Mouse (Mus musculus): ENCODE measurements at regions not wholly inside any gene's neighbourhood (a gene's known extent, or its start where the extent isn't known, plus 50 kb on each side); places are given as distances from the start of the nearest gene placed in this dataset.
"Not testable (repeated sequence)": the region's sequence is repeated elsewhere in the genome, so short reads cannot be mapped to it uniquely, and the experiment has no call there.

- DNase-seq = no peak
Measured at GRCm38 (mm10) chr6:37703946-37704345, 166.7 kb upstream of the Trim24 start.

DNA sequence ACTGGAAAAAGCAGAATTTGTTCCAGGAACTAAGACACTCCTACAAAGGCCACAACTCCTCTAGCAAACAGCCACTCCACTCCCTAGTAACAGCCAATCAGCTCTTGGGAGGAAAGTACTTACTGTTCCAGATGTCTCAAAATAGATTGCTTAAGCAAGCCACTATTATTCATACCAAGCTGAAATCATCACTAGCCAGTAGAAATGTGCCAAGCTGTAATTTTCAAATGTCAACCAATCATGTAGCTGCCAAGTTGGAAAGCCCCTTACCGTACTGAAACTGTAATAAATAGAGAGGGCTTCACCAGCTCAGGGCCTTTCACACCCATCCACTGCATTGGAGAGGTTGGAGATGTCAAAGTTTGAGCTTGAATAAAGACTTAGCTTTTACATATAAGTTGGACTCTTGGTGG, 164.9 kb upstream of the Trim24 start:
- no peak for DNase-seq

DNA sequence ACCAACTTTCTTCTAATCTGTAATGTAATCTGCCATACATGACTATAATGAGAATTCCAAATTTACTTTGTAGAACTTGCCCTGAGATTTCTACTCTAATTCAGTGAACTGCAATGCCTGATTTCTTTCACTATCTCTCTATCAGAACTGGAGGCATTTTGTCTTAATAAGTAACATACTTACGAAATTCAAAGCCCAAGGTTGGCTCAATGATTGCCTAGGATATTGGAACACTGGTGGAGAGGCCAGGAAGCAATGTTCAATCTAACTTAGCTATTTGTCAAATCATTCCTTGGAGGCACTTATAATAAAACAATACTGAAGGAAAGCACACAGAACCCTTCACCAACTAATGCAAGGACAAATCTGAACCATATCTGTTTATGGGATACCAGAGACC, 162.9 kb upstream of the Trim24 start:
- not testable (repeated sequence) for DNase-seq

DNA sequence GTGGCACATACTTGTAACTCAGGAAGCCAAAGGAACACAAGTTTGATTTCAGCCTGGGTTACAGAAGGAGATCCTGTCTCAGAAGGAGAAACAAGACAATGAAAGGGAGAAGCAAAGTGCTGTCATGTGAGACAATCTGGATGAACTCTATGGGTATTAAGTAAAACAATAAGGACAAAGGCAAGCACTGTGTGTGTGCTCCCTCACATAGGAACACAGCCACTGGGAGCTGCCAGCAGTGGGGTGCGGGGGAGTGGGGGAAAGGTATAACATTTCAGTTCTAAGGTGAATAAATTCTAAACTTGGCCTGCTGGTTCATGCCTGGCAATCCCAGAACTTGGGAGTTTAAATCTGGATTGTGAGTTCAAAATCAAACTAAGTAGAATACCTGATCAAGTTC, 158.8 kb upstream of the Trim24 start:
- DNase-seq = no peak

DNA sequence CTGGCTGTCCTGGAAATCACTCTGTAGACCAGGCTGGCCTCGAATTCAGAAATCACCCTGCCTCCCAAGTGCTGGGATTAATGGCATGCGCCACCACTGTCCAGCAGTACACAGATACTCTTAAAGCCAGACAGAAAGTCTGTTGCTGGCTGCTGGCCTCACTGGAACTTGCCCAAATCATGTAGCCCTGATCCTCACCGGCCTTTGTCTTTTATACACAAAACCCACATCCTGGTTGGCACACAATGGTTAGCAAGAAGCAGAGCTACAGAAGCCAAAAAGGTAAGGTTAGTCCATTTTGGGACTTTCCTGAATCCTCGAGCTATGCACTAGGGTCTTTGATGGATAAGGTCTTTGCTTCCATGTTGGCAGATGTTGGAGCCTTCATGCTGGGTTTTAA, 157.2 kb upstream of the Trim24 start:
- DNase-seq = no peak

- DNase-seq = no peak
Measured at GRCm38 (mm10) chr6:37714223-37714928, 156.2 kb upstream of the Trim24 start.

- no peak for DNase-seq
Measured at GRCm38 (mm10) chr6:37721736-37722135, 148.9 kb upstream of the Trim24 start.

- peak; percentile 29 for DNase-seq
Measured at GRCm38 (mm10) chr6:37723337-37723736, 147.3 kb upstream of the Trim24 start.

DNA sequence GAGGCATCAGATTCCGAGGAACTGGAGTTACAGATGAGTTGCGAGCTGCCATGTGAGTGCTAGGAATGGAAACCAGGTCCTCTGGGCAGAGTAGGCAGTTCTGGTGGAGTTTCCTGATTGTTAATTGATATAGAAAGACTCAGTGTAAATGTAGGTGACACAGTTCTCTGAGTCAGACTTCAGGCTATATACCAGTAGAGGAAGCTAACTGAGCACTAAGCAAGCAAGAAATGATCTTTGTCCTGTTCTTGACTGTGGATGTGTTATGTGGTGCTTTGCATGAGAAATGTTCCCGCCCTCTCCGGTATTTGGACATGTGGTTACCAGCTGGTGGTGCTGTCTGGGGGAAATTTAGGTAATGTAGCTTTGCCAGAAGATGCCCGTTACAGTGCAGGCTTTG, 146.4 kb upstream of the Trim24 start:
- no peak for DNase-seq

- no peak for DNase-seq
Measured at GRCm38 (mm10) chr6:37728621-37729020, 142.0 kb upstream of the Trim24 start.

- DNase-seq = no peak
Measured at GRCm38 (mm10) chr6:37729165-37729564, 141.4 kb upstream of the Trim24 start.

- DNase-seq = no peak
Measured at GRCm38 (mm10) chr6:37730500-37731239, 139.9 kb upstream of the Trim24 start.

GRCm38 (mm10) chr6:37732385-37732784, 138.2 kb upstream of the Trim24 start:
- DNase-seq = peak; percentile 40

- no peak for DNase-seq
Measured at GRCm38 (mm10) chr6:37735288-37735961, 135.2 kb upstream of the Trim24 start.

GRCm38 (mm10) chr6:37735962-37736297, 134.7 kb upstream of the Trim24 start:
- no peak for DNase-seq

DNA sequence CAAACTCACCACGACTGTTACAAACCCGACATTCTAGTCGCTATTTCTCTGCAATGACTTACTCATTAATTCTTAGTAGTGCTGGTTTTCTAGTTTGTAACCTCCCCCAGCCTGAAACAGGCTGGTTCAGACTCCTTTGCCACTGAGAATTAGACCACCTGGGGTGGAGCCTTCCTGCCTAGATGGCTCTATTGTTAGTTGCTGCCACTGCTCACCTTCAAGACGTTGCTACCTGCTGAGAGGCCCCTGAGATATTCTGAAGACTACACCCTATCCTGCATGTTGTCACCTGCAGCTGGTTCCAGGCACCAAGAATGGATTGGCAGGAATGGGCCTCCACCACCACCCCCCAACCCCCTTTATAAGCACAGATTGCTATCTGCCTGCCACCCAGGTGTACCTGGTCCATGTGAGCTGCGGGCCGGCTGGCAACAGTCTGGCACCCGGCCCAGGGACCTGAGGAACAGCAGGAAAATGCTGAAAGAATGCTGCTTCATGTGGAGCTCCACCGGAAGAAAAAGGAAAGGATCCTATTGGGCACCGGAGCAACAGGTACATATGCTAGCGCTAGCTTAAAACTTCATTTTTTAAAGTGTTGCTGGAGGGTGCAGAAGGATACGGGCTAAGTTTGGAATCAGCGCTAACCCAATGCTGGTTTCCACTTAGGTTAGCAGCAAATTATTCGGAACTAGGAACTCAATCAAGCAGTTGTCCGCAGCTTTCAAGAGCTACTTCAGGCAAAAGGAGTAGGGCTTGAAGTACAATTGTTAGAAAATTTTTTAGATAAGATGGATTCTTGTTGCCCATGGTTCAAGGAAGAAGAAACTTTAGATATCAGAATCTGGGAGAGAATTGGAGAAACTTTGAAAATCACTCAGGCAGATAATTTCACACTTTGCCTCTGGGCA, 129.4 kb upstream of the Trim24 start:
- DNase-seq = no peak

GRCm38 (mm10) chr6:37741916-37742315, 128.7 kb upstream of the Trim24 start:
- not testable (repeated sequence) for DNase-seq

DNA sequence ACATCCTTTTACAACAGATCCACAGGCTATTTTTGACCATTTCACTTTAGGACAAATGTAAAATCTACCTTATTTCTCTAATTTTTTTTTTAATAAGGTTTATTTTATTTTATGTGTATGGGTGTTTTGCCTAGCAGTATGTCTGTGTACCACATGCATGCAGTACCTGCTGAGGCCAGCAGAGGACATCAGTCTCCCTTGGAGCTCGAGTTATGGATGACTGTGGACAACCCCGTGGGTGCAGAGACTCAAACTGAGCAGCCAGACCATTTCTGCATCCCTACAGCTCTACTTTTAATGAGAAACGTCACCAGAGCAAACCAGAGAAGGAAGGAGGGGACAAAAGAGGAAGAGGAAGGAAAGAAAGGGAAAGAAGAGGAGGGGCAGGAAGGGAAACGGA, 125.9 kb upstream of the Trim24 start:
- DNase-seq = no peak

GRCm38 (mm10) chr6:37745393-37746100, 125.1 kb upstream of the Trim24 start:
- DNase-seq = no peak

GRCm38 (mm10) chr6:37747793-37748192, 122.8 kb upstream of the Trim24 start:
- DNase-seq = not testable (repeated sequence)

GRCm38 (mm10) chr6:37748296-37748980, 122.2 kb upstream of the Trim24 start:
- no peak for DNase-seq

GRCm38 (mm10) chr6:37749016-37749415, 121.6 kb upstream of the Trim24 start:
- DNase-seq = no peak

Measured in layer of hippocampus, adult 9-11 months (tissue).